Mouse (Mus musculus) hindbrain, embryonic 13.5 days (tissue): ENCODE data around the gene Rnf41. TPM values are rescaled to one million over a fixed set of nuclear protein-coding genes. Genes with fewer than 3 reads are reported as not detected.

ENCODE experiments used
- microRNA-seq: library from miRNA; unstranded; fragments of <30 nt; microRNA quantifications from one replicate; pipeline ENCODE4, GENCODE M21; 2016
- polyA plus RNA-seq: library from polyadenylated mRNA; unstranded; fragments of >200 nt; fragmentation: Nextera tagmentation; extraction: Ambion mirVana; gene quantifications from 2 replicates; pipeline ENCODE4 v1.2.1, GENCODE M21; 2015

The Rnf41 gene
- polyA plus RNA-seq, 1 experiment from 2014 or later = 81.9 TPM

Small RNA genes lying within 50 kb of the gene (microRNA-seq; reads per million reads assigned to microRNA genes)
- not detected for gene Gm25361
- gene Gm26308 = not detected
- gene Mir6914 = not detected
- gene Mir6915 = 1.6 reads per million
- not detected for gene Mir8105

Other genes starting within 250 kb of the Rnf41 start
- 11.1 and 13.1 TPM in 2 replicates for gene Rbms2, start 231.4 kb upstream of the Rnf41 start, polyA plus RNA-seq
- gene Gls2, start 217.2 kb upstream of the Rnf41 start, polyA plus RNA-seq = 0.75 and 1.3 TPM in 2 replicates
- gene Spryd4, start 199.8 kb upstream of the Rnf41 start, polyA plus RNA-seq = 19.6 and 21.7 TPM in 2 replicates
- gene Mip, start 185.8 kb upstream of the Rnf41 start, polyA plus RNA-seq = 0.14 and 0.21 TPM in 2 replicates
- gene Timeless, start 179.6 kb upstream of the Rnf41 start, polyA plus RNA-seq = 24.6 and 29.5 TPM in 2 replicates
- gene Apon, start 157.6 kb upstream of the Rnf41 start, polyA plus RNA-seq = 0.18 and 0.27 TPM in 2 replicates
- not detected in 2 replicates for gene Apof, start 143.0 kb upstream of the Rnf41 start, polyA plus RNA-seq
- 21.4 and 22.6 TPM in 2 replicates for gene Stat2, start 141.1 kb upstream of the Rnf41 start, polyA plus RNA-seq
- 0.10 TPM in 1 of 2 replicates, not detected in the other for gene Il23a, start 112.9 kb upstream of the Rnf41 start, polyA plus RNA-seq
- 25.3 and 25.8 TPM in 2 replicates for gene Pan2, start 108.3 kb upstream of the Rnf41 start, polyA plus RNA-seq
- gene Cnpy2, start 89.2 kb upstream of the Rnf41 start, polyA plus RNA-seq = 227 and 228 TPM in 2 replicates
- gene Cs, start 73.9 kb upstream of the Rnf41 start, polyA plus RNA-seq = 232 and 235 TPM in 2 replicates
- 31.1 and 37.6 TPM in 2 replicates for gene Coq10a, start 42.7 kb upstream of the Rnf41 start, polyA plus RNA-seq
- gene Ankrd52, start 34.5 kb upstream of the Rnf41 start, polyA plus RNA-seq = 11.7 and 12.9 TPM in 2 replicates
- gene Slc39a5, start 10.4 kb upstream of the Rnf41 start, polyA plus RNA-seq = not detected in 2 replicates
- 126 and 139 TPM in 2 replicates for gene Nabp2, start 165 bp upstream of the Rnf41 start, polyA plus RNA-seq
- gene Smarcc2, start 47.6 kb downstream of the Rnf41 start, polyA plus RNA-seq = 195 and 196 TPM in 2 replicates
- 933 and 943 TPM in 2 replicates for gene Myl6, start 82.5 kb downstream of the Rnf41 start, polyA plus RNA-seq
- 4.1 and 4.2 TPM in 2 replicates for gene Myl6b, start 87.0 kb downstream of the Rnf41 start, polyA plus RNA-seq
- gene Esyt1, start 114.2 kb downstream of the Rnf41 start, polyA plus RNA-seq = 16.4 and 17.6 TPM in 2 replicates
- gene Zc3h10, start 136.1 kb downstream of the Rnf41 start, polyA plus RNA-seq = 19.7 and 20.9 TPM in 2 replicates
- gene Rpl41, start 137.6 kb downstream of the Rnf41 start, polyA plus RNA-seq = 2,639 and 2,680 TPM in 2 replicates
- gene Pa2g4, start 154.3 kb downstream of the Rnf41 start, polyA plus RNA-seq = 125 and 129 TPM in 2 replicates
- gene Erbb3, start 178.0 kb downstream of the Rnf41 start, polyA plus RNA-seq = 3.0 and 3.5 TPM in 2 replicates
- 482 and 485 TPM in 2 replicates for gene Rps26, start 215.1 kb downstream of the Rnf41 start, polyA plus RNA-seq
- gene Ikzf4, start 234.3 kb downstream of the Rnf41 start, polyA plus RNA-seq = 14.6 and 15.2 TPM in 2 replicates